Mouse (Mus musculus) megakaryocyte, embryonic 14.5 days (primary cell): ENCODE results near the gene Kcnn4. TPM values are rescaled to one million over a fixed set of nuclear protein-coding genes. Genes with fewer than 3 reads are reported as not detected.
A peak's percentile ranks its signal among the peaks of the same experiment; 100 is the strongest.

Source experiments
- H3K27me3 ChIP-seq: replicated peaks from 2 replicates; pipeline ENCODE3; 2012; ENCODE audit warnings: inconsistent platforms
- H3K36me3 ChIP-seq: replicated peaks from 2 replicates; pipeline ENCODE3; 2012; ENCODE audit warnings: low read length, inconsistent platforms, mixed read lengths
- H3K4me1 ChIP-seq: 2 replicates; pipeline ENCODE4 v1.6.1; 2012; ENCODE audit warnings: inconsistent platforms
- H3K4me3 ChIP-seq: replicated peaks from 2 replicates; pipeline ENCODE3; 2012; ENCODE audit warnings: moderate library complexity, mild to moderate bottlenecking, inconsistent platforms
- H3K9me3 ChIP-seq: 2 replicates; pipeline ENCODE4 v1.6.1; 2012; ENCODE audit warnings: inconsistent platforms
- FLI1 ChIP-seq: IDR thresholded peaks from 2 replicates; pipeline ENCODE4 v1.6.1; 2012; ENCODE audit warnings: low read length, inconsistent platforms, mixed read lengths
- GATA1 ChIP-seq: IDR thresholded peaks from 3 replicates; pipeline ENCODE4 v1.6.1; 2012; ENCODE audit warnings: mixed read lengths, low read length, inconsistent platforms, borderline replicate concordance
- polyA plus RNA-seq: library from polyadenylated mRNA; stranded (reverse); fragments of >175 nt; gene quantifications from 2 replicates; pipeline ENCODE4 v1.2.3, GENCODE M21; 2012; ENCODE audit warnings: low replicate concordance; ENCODE audit not compliant: insufficient read depth

The Kcnn4 gene
- polyA plus RNA-seq, result 9.0 and 25.3 TPM in 2 replicates

GRCm38 (mm10) chr7:24369731-24370541, at the start of gene Kcnn4:
Gene Kcnn4 (plus strand): TSS chr7:24370263.
- H3K4me3 ChIP-seq, result peak within 1 kb of the TSS; percentile 92
- no peaks in the 10 kb centered on the region for H3K9me3 ChIP-seq
- peaks cover 4% of the 10 kb centered on the region for H3K36me3 ChIP-seq
- peaks cover 91% of the 10 kb centered on the region for H3K4me1 ChIP-seq
- H3K27me3 ChIP-seq, result no peaks in the 10 kb centered on the region
- TF ChIP-seq GATA1 (no peak), FLI1 (no peak)

- peaks cover 7% of the 10 kb centered on the region; the same call in 1 of the 2 replicates for H3K4me1 ChIP-seq
- peaks cover 48% of the 10 kb centered on the region for H3K9me3 ChIP-seq
- no peak overlapping the region for H3K4me3 ChIP-seq
- no peak for TF ChIP-seq FLI1
- no peak for TF ChIP-seq GATA1
- peaks cover 18% of the 10 kb centered on the region for H3K27me3 ChIP-seq
- no peaks in the 10 kb centered on the region for H3K36me3 ChIP-seq
Observed at GRCm38 (mm10) chr7:24322593-24322992, 47.5 kb upstream of the Kcnn4 start.

GRCm38 (mm10) chr7:24325197-24325596, 44.9 kb upstream of the Kcnn4 start:
- Histone ChIP-seq H3K9me3 (peaks cover 48% of the 10 kb centered on the region), H3K4me3 (no peak overlapping the region), H3K4me1 (no peaks in the 10 kb centered on the region; the same call in 1 of the 2 replicates), H3K36me3 (no peaks in the 10 kb centered on the region), H3K27me3 (peaks cover 26% of the 10 kb centered on the region)
- no peak for TF ChIP-seq GATA1
- TF ChIP-seq FLI1, result no peak

- Histone ChIP-seq H3K4me3 (peak overlapping the region; percentile 42), H3K4me1 (no peaks in the 10 kb centered on the region; the same call in 1 of the 2 replicates), H3K36me3 (no peaks in the 10 kb centered on the region), H3K27me3 (peaks cover 26% of the 10 kb centered on the region), H3K9me3 (peaks cover 48% of the 10 kb centered on the region)
- no peak for TF ChIP-seq GATA1
Observed at GRCm38 (mm10) chr7:24325675-24326128, 44.4 kb upstream of the Kcnn4 start.

DNA sequence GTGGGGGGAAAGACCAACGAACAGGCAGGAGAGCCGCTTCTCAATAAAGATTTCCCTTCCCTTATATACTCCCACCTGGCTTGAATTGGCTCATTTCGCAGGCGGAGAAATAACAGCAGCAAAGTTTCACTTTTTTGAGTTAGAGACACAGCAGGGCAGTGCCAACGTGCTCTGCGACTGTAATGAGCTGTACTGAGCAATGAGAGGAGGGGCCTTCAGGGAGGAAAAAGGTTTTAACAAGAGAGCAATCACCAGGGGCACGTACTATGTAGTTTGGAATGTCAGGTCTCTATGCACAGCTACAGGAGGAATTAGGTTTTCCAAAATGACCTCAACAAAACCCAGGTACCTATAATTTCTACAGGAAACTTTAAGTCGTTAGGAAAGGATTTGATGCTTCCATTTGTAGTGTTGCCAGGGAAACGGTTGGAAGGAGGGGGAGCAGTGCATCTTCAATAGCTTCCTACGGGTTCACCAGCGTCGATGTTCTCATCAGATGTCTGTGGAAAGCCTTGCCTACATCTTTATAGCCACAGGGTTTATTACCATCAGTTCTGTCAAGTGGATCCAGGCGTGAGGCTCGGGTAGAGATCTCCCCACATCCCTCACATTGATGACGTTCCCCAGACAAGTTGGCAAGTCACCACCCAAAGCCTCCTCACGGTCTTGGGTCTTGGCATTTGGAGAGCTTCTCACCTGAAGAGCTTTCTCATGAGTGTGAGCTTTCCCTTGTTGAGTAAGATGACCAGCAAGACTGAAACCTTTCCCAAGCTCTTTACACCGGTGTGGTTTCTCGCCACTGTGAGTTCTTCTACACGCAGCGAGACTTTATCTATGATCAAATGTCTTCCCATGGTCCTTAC, 43.6 kb upstream of the Kcnn4 start:
- Histone ChIP-seq H3K36me3 (no peaks in the 10 kb centered on the region), H3K27me3 (peaks cover 27% of the 10 kb centered on the region), H3K9me3 (peaks cover 48% of the 10 kb centered on the region), H3K4me3 (no peak overlapping the region), H3K4me1 (no peaks in the 10 kb centered on the region; the same call in 1 of the 2 replicates)
- TF ChIP-seq FLI1, result no peak
- TF ChIP-seq GATA1, result no peak

GRCm38 (mm10) chr7:24327281-24327975, 42.6 kb upstream of the Kcnn4 start:
- TF ChIP-seq FLI1 (no peak), GATA1 (no peak)
- no peaks in the 10 kb centered on the region for H3K36me3 ChIP-seq
- no peaks in the 10 kb centered on the region; the same call in 1 of the 2 replicates for H3K4me1 ChIP-seq
- peaks cover 29% of the 10 kb centered on the region for H3K27me3 ChIP-seq
- H3K9me3 ChIP-seq, result peaks cover 43% of the 10 kb centered on the region
- no peak overlapping the region for H3K4me3 ChIP-seq

DNA sequence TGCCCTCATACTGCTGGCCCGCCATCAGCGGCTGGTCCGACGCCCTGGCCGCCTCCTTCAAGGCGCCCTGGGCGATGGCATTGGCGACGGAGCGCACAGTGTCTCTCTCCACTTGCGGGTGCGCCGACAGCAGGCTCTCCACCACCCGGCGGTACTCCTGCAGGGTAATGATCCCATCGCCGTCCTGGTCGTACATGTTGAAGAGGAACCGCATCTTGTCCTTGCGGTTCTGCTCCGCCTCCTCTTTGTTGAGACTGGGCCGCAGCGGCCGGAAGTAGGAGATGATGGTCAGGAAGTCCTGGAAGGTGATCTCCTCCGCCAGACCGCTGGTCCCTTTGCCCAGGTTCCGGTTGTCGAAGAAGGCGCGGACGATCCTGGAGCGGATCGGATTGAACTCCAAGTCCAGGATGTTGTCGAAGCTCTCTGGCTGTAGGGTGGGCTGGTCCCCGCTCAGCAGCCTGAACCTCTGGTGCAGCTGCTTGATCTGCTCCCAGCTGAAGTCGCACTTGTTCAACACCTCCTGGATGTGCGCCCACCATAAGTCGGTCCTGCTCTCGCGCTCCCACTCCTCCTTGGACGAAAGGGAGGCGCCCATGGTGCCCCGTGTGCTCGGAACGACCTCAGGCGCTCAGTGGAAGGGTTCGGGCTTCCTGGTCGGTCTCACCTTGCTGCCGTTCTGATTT, 36.6 kb upstream of the Kcnn4 start, which contains the start of gene Tescl:
TSS of gene Tescl (minus strand) at position 633 of the 683 bp plus-strand sequence.
- peaks cover 17% of the 10 kb centered on the region for H3K4me1 ChIP-seq
- peaks cover 13% of the 10 kb centered on the region for H3K9me3 ChIP-seq
- H3K27me3 ChIP-seq, result peaks cover 40% of the 10 kb centered on the region
- no peaks in the 10 kb centered on the region for H3K36me3 ChIP-seq
- no peak for TF ChIP-seq FLI1
- TF ChIP-seq GATA1, result no peak
- peak within 1 kb of the TSS; percentile 77 for H3K4me3 ChIP-seq

DNA sequence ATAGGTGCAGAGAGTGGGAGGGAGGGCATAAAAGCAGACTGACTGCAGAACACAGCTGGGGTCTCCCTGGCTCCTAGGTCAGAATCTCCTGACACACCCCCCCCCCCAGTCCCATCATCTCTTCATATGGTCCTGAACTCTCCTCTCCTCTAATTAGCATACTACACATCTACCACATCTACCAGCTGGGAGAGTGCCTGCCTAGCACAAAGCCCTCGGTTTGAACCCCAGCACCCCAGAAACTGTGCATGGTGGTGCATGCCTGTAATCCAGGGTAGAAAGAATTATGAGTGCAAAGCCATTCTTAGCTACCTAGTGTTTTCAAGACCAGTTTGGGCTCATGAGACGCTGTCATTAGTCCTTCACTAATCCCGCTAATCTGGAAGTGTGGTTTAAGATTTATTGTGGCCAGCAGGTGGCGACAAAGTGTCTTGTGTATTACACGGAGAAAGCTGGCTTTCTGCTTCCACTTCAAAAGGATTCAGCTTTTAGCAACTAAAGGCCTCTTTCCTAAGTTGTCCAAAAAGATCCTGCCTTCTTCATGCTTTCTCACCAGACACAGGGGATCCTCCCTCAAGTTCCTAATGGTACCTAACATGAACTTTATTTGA, 34.3 kb upstream of the Kcnn4 start:
- no peaks in the 10 kb centered on the region for H3K36me3 ChIP-seq
- H3K9me3 ChIP-seq, result peaks cover 22% of the 10 kb centered on the region
- TF ChIP-seq GATA1 (no peak), FLI1 (no peak)
- peaks cover 32% of the 10 kb centered on the region for H3K27me3 ChIP-seq
- peaks cover 17% of the 10 kb centered on the region for H3K4me1 ChIP-seq
- no peak overlapping the region for H3K4me3 ChIP-seq

- Histone ChIP-seq H3K36me3 (no peaks in the 10 kb centered on the region), H3K27me3 (peaks cover 21% of the 10 kb centered on the region), H3K4me1 (peaks cover 15% of the 10 kb centered on the region), H3K9me3 (peaks cover 14% of the 10 kb centered on the region), H3K4me3 (no peak overlapping the region)
- TF ChIP-seq FLI1 (no peak), GATA1 (no peak)
Observed at GRCm38 (mm10) chr7:24338241-24338640, 31.8 kb upstream of the Kcnn4 start.
